Mouse (Mus musculus) brain, embryonic 14.5 days (tissue): ENCODE measurements around the gene Mia2.

Experiments
- CTCF ChIP-seq: fragments of 200-500 bp; IDR thresholded peaks from 2 replicates; pipeline ENCODE4 v1.5.1; 2012; ENCODE audit warnings: inconsistent platforms, mild to moderate bottlenecking, moderate library complexity, borderline replicate concordance; ENCODE audit not compliant: insufficient read depth, insufficient read length; ENCODE audit errors: extremely low read depth
- POLR2A ChIP-seq: fragments of 200-500 bp; IDR thresholded peaks from 2 replicates; pipeline ENCODE4 v1.6.1; 2012; ENCODE audit warnings: mild to moderate bottlenecking, inconsistent platforms, borderline replicate concordance; ENCODE audit not compliant: poor library complexity, insufficient read depth, insufficient read length, severe bottlenecking; ENCODE audit errors: extremely low read depth

GRCm38 (mm10) chr12:59206208-59206999 is 110.8 kb downstream of the Mia2 start:
- TF ChIP-seq CTCF (no peak), POLR2A (no peak)
